Mouse (Mus musculus): ENCODE data around the gene Ano10.
A peak's percentile ranks its signal among the peaks of the same experiment; 100 is the strongest.

The Ano10 gene

DNA sequence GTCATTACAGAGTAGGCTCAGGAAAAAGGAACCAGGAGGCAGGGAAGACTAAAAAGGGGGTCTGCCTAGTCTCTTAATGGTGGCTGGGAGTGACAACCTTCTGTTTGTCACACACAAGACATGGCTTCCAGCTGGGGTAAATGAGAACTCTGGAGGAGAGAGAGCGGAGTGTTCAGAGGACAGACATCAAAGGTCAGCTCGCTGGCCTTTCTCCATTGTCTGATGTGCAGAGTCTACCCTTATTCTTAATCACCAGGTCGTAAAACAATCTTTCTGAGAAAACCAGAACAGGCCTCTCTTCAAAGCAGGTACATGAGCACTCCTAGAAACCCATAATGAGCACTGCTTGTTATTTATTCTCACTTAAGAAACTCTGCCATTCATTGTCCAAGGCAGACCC, 5.8 kb downstream of the Ano10 start:
- no peak for DNase-seq

DNA sequence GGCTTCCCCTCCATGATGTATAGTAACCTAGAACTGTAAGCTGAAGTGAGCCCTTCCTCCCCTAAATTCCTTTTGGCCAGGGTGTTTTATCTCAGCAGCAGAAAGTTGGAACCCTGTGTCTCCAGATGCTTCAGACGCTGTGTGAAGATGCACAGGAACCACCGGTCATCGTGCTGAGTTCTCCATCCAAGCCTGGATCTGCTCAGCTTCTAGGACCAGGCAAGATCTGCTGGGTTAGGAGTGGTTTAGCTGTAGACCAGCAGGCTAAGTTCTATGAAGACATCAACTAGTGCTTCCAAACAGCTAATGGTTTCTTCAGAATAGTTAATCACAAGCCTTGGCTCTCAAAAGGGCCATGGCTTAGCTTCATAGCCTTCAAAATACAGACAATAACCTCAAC, 6.7 kb downstream of the Ano10 start:
- DNase-seq: no peak

- DNase-seq: no peak
These were observed 8.4 kb downstream of the Ano10 start for GRCm38 (mm10) chr9:122285833-122286310.

DNA sequence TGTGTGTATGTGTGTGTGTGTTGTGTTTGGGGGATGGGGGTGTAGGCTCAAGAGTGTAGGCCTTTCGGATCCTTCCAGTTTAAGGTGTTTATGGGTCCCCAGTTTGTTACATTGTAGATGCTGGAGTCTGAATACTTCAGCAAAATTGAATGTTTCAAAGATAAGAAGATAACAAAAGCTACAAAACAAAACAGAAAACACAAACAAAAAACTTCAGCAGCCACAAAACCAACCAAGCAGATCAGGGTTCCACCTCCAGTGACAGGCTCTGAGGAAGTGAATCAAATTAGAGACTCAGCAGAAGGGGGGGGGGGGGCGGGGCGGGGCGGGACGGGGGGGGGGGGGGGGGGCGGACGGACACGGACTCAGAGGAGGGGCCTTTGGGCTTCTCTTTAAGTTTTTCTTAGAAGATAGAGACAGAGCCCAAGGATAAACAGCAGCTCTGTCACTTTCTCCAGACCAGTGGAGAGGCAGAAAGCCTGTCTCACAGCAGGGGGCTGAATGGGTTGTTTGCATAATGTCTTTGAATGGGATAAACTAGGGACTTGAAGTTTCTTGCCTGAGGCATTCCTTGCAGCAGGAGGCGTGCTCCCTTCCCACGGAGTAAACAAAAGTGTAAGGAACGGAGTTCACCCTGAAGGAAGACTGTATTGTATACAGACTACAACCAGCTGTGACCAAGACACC, 8.9 kb downstream of the Ano10 start:
- peak; percentile 48 to 53 for DNase-seq

GRCm38 (mm10) chr9:122284696-122285095, 9.5 kb downstream of the Ano10 start:
- no peak for DNase-seq

- no peak for DNase-seq
These were observed 13.2 kb downstream of the Ano10 start for GRCm38 (mm10) chr9:122281004-122281403.

DNA sequence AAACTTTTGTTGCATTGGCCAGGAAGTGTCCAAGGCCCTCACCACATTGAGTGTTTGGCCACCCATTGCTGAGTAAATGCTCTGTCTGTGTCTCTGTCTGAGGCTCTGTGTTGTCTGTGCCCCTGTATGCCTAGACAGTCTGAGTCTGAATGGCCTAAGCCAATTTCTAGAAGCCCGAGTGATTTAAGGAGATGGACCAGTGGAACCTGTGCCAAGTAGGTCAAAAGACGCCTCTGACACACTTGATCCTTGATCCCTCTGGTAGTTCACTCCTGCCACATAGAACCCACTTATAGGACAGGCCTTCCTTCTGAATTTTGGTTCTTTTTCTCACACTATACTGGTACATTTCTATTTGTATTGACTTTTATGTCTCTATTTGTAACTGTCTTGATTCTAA, 17.6 kb downstream of the Ano10 start:
- no peak for DNase-seq

GRCm38 (mm10) chr9:122276134-122276533, 18.1 kb downstream of the Ano10 start:
- DNase-seq: no peak

DNA sequence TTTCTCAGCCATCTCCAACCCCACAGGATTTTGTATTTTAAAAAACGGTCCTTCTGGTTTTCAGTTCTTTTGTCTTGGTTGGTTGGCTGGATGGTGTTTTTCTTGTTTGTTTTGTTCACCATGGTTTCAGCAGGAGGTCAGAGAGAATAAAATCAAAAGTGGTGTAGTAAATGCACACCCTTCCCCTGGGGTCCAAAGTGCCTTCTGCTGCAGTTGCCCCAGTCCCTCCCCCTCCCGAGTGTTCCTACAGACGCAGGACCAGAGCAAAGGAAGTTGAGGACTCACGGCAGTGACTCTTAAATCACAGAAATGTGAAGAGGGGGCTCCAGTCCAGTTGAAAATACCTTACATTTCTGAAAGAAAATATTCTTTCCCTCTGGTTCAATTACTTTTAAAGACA, 19.9 kb downstream of the Ano10 start:
- DNase-seq: no peak

DNA sequence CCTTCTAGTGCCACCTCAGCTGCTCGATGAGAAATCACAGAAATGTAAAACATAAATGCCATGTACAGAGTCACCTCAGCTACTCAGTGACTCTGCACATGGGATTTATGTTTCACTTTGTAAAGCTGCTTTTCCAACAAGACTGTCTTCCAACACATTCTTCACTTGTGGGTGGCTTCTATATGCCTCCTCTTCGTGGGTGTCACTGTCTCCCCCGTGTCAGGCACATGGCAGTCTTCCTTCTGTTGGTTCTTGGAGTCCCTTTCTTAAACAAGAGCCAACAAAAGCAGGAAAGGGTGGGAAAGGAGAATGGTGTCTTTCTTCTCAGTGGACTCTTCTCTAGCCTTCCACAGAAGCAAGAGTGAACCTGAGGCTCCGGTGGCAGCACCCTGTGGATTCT, 20.3 kb downstream of the Ano10 start:
- DNase-seq: no peak

DNA sequence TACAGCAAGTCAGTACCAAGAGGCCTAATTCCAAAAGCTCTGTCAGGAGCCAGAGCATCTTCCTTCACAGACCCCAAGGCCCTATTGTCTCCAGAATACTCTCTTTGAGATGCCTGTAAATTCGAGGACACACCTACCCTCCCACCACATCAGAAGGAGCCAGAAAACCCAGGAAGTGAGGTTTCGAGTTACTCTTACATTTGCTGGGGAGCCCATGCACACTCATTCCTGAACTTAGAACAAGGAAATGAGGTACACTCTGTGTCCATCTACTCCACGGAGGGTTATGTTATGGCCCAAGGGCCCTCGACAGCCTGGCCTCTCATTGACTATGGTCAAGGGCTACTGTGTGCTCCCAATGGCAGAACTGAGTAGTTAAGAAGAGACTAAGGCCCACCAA, 22.4 kb downstream of the Ano10 start:
- no peak for DNase-seq

GRCm38 (mm10) chr9:122271318-122271717, 22.9 kb downstream of the Ano10 start:
- no peak for DNase-seq

DNA sequence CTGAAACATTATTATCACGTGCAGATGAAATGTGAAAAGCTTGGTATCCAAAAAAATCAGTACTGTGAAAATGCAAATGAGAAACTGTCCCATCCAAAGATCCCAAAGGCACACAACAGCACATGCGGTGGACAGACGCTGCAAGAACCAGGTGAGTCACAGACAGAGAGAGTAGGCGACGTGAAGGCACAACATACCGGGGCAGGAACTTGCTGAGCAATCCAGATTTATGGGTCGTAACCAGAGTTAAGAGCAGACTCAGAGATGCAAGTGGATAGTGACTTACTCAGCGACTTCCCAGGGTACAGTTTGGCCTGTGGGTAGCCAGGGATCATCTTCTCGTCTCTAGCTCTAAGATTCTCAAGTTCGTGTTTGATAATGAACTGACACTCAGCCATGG, 23.3 kb downstream of the Ano10 start:
- no peak for DNase-seq

- no peak for DNase-seq
These were observed 24.8 kb downstream of the Ano10 start for GRCm38 (mm10) chr9:122269256-122270041.

DNA sequence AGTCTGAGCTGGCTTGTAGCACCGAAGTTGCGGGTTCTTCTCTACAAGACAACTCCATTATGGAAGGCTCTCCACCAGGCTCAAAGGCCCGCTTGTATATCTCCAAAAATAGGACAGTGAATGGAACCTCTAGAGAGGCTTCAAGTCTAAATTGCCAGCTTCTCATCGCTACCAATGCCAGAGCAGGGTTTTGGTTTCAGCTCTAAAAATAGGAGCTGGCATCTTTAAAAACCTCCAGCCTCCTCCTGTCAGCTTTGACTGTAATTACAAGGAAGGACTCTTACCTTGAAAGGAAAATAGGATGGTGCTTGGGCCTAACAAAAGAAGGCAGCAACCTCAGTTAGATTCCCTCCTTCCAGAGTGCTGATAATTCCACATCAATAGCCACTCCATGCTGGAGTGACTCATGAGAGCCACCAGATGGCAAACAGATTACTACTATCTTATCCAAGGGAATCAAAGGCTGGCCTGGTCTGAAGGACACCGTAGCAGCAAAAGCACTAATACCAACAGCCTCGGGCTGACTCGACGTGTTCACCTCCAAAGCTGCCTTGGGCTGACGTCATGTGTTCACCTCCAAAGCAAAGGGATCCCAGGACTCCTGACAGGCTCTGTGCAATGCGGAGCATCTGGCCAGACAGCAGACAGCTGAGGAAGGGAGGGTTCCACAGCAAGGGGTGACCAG, 28.6 kb downstream of the Ano10 start:
- DNase-seq: no peak

DNA sequence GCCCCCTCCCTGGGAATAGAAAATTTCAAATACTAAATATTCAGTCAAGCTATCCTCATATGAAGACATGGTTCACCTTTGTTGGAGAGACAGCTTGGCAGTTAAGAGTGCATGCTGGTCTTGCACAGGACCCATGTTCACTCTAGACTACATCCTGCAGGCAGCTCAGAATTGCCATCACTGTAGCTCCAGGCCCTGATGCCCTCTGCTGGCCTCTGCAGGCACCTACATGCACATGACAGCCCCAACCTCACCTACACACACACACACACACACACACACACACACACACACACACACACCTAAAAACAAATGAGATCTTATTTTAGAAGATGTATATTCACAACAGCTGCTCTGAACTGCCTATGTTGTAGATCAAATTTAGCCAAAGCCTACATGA, 31.1 kb downstream of the Ano10 start:
- DNase-seq: peak in 1 of 2 experiments; percentile 25

GRCm38 (mm10) chr9:122254386-122254785, 39.8 kb downstream of the Ano10 start:
- DNase-seq: no peak

DNA sequence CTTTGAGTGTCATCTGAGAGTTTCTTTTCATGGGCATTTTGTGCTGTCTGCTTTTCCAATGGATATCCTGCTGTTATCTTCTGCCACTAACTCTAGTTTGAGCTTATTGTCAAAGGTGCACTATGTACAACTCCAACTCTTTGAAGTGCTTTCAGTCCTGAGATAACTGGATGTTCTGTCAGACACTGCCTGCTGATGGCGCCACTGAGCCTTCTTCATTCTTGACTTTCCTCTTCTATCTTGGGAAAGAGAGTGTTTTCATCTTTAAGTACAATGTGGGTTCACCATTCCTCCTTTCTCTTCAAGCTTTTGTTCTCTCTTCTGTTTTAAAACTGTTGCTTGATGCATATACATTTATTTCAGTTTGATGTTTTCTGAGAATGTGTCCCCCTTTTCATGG, 42.1 kb downstream of the Ano10 start:
- DNase-seq: no peak

GRCm38 (mm10) chr9:122248168-122248567, 46.1 kb downstream of the Ano10 start:
- peak; percentile 45 to 53 for DNase-seq

GRCm38 (mm10) chr9:122247430-122248027, 46.7 kb downstream of the Ano10 start:
- peak in 1 of 2 experiments; percentile 76 for DNase-seq

GRCm38 (mm10) chr9:122245879-122246278, 48.3 kb downstream of the Ano10 start:
- DNase-seq: no peak

DNA sequence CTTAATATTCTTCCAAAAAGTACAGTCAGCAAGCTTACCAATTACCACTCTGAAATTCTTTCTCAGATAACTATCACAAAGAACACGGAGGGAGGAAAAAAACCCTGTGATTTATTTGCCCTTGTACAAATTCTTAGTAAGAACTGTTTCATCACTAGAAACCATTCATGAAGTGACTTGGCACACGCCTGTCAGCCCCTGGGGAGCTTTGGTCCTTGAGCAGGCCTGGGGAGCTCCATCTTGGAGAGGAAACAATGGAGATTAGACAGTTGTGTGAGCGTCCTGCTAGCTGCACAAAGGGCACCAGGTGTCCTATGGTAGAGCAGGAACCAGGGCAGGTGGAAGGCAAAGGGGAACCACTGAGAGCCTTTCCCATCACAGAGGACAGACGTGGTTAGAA, 48.8 kb downstream of the Ano10 start:
- DNase-seq: no peak

- DNase-seq: no peak
These were observed 49.4 kb downstream of the Ano10 start for GRCm38 (mm10) chr9:122244800-122245165.

Data from lung, postnatal 4 days (tissue).